Mouse (Mus musculus): Measurements from ENCODE around the gene 4933428G20Rik. TPM values are rescaled to one million over a fixed set of nuclear protein-coding genes. Genes with fewer than 3 reads are reported as not detected.

4933428G20Rik gene
- polyA plus RNA-seq, 1 experiment from 2014 or later, result 1.3 TPM

GRCm38 (mm10) chr11:97448611-97449394 lies 51.3 kb downstream of the 4933428G20Rik start:
- peaks cover 35% of the 10 kb centered on the region for H3K4me1 ChIP-seq (ENCODE audit: control insufficient read depth, insufficient read depth, low read length)
- no peaks in the 10 kb centered on the region for H3K9me3 ChIP-seq (replicated peaks; ENCODE audit: control insufficient read depth, low read length, poor library complexity, severe bottlenecking)
- no peak overlapping the region for H3K27ac ChIP-seq (ENCODE audit: low read length)
- WGBS, result 89% methylated on average over 11 of the region's 11 CpGs
- no peak overlapping the region for H3K4me2 ChIP-seq (ENCODE audit: low read length)
- no peaks in the 10 kb centered on the region for H3K27me3 ChIP-seq (ENCODE audit: control insufficient read depth, insufficient read depth, low read depth, low read length)
- no peak overlapping the region for H3K9ac ChIP-seq (ENCODE audit: low read depth, low read length)
- H3K36me3 ChIP-seq (ENCODE audit: control insufficient read depth, insufficient read depth, low read length), result peaks cover 8% of the 10 kb centered on the region; the same call in 1 of the 2 replicates
- no peak overlapping the region for H3K4me3 ChIP-seq (ENCODE audit: low read depth, low read length)
- ATAC-seq, result no peak

DNA sequence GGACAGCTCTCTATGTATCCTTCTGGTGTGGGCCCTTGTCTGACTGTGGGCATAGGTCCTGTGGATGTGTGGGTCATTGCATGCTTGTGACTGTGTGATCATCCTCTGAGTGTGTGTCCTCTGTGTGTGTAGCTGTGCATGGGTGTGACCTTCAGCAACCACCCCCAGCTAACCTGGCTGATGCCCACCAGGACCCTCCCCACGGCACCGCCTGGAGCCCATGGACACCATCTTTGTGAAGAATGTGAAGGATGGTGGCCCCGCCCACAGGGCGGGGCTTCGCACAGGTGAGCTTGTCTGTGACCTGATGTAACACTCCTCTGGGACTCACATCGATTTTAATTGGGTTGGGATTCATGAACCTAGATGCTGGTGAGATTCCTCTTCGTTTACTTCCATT lies 52.2 kb downstream of the 4933428G20Rik start:
- ATAC-seq, result no peak
- Histone ChIP-seq H3K27ac (ENCODE audit: low read length) (no peak overlapping the region), H3K4me3 (ENCODE audit: low read depth, low read length) (no peak overlapping the region), H3K36me3 (ENCODE audit: control insufficient read depth, insufficient read depth, low read length) (peaks cover 8% of the 10 kb centered on the region; the same call in 1 of the 2 replicates), H3K9ac (ENCODE audit: low read depth, low read length) (no peak overlapping the region), H3K27me3 (ENCODE audit: control insufficient read depth, insufficient read depth, low read depth, low read length) (no peaks in the 10 kb centered on the region), H3K9me3 (replicated peaks; ENCODE audit: control insufficient read depth, low read length, poor library complexity, severe bottlenecking) (no peaks in the 10 kb centered on the region), H3K4me1 (ENCODE audit: control insufficient read depth, insufficient read depth, low read length) (peaks cover 31% of the 10 kb centered on the region), H3K4me2 (ENCODE audit: low read length) (no peak overlapping the region)
- WGBS, result 80% methylated on average over 7 of the region's 7 CpGs

DNA sequence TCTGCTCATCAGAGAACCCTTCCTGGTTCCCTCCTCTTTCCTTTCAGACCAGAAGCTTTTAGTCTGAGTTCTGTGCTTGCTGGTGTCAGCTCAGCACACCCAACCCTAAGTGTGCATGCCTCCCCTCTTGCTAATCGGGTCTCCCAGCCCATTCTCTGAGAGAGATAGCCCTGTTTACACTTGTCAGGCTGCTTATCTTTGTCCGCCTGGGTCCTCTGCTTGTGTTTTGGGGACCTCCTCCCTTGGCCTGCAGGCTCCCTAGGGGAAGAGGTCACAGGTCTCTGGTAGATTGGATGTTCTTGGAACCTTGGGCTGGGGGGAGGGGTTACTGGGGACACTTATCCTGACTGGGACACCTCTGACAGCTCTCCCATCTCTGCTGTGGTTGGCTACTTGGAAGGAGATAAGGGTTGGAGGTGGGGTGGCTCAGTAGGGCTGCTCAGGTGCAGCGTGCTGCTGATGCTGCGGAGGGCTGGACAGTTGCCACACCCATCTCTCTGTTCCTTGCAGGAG lies 54.1 kb downstream of the 4933428G20Rik start:
- H3K4me2 ChIP-seq (ENCODE audit: low read length), result no peak overlapping the region
- peaks cover 25% of the 10 kb centered on the region for H3K4me1 ChIP-seq (ENCODE audit: control insufficient read depth, insufficient read depth, low read length)
- H3K36me3 ChIP-seq (ENCODE audit: control insufficient read depth, insufficient read depth, low read length), result 0 out of 2 replicates have a peak, but pooled peaks cover 2% of the 10 kb centered on the region
- 67% methylated on average over 4 of the region's 4 CpGs for WGBS
- peaks cover 3% of the 10 kb centered on the region; the same call in 1 of the 2 replicates for H3K27me3 ChIP-seq (ENCODE audit: control insufficient read depth, insufficient read depth, low read depth, low read length)
- no peak overlapping the region for H3K27ac ChIP-seq (ENCODE audit: low read length)
- H3K4me3 ChIP-seq (ENCODE audit: low read depth, low read length), result no peak overlapping the region
- H3K9ac ChIP-seq (ENCODE audit: low read depth, low read length), result no peak overlapping the region
- no peak for ATAC-seq
- no peaks in the 10 kb centered on the region for H3K9me3 ChIP-seq (replicated peaks; ENCODE audit: control insufficient read depth, low read length, poor library complexity, severe bottlenecking)

- H3K4me1 ChIP-seq (ENCODE audit: control insufficient read depth, insufficient read depth, low read length), result peaks cover 21% of the 10 kb centered on the region
- no peak overlapping the region for H3K9ac ChIP-seq (ENCODE audit: low read depth, low read length)
- H3K36me3 ChIP-seq (ENCODE audit: control insufficient read depth, insufficient read depth, low read length), result 0 out of 2 replicates have a peak, but pooled peaks cover 2% of the 10 kb centered on the region
- no peak overlapping the region for H3K4me2 ChIP-seq (ENCODE audit: low read length)
- H3K4me3 ChIP-seq (ENCODE audit: low read depth, low read length), result no peak overlapping the region
- no peak overlapping the region for H3K27ac ChIP-seq (ENCODE audit: low read length)
- ATAC-seq, result no peak
- peaks cover 3% of the 10 kb centered on the region; the same call in 1 of the 2 replicates for H3K27me3 ChIP-seq (ENCODE audit: control insufficient read depth, insufficient read depth, low read depth, low read length)
- no peaks in the 10 kb centered on the region for H3K9me3 ChIP-seq (replicated peaks; ENCODE audit: control insufficient read depth, low read length, poor library complexity, severe bottlenecking)
- 75% methylated on average over 6 of the region's 6 CpGs for WGBS
Measured at GRCm38 (mm10) chr11:97445596-97445995, 54.5 kb downstream of the 4933428G20Rik start.

DNA sequence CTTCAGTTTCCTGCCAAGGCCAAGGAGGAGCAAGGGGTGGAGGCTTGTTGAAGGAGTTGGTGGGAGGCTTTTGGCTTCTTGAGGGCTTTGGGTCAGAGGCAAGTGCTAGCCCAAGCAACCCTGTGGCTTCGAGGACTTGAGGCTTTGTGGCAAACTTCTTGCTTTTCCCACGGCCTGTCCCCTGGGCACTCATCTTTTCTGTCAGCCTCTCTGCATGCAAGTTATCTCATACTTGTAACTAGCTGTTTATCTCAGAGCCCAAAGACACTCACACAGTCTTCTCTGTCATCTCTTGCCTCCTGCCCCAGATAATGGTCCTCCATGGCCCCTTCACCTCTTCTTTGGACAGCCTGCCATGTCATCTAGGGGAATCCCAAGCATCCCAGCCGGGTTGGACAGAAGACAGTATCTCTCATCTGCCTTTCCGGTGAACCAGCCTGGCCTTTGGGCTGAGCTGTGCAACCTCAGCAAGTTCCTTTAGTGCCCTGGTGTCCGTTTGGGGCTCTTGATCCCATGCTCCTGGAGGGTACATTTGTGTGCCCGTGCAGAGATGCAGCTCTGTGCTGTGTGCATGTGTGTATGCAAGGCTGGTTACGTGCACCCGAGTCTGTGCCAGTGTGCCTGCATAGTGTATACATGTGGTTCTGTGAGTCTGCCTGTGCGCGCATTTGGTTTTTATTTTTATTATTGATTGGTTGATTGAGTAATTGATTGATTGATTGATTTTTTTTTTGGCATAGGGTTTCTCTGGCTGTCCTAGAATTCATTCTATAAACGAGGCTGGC lies 57.1 kb downstream of the 4933428G20Rik start:
- Histone ChIP-seq H3K9ac (ENCODE audit: low read depth, low read length) (no peak overlapping the region), H3K27ac (ENCODE audit: low read length) (no peak overlapping the region), H3K9me3 (replicated peaks; ENCODE audit: control insufficient read depth, low read length, poor library complexity, severe bottlenecking) (no peaks in the 10 kb centered on the region), H3K4me2 (ENCODE audit: low read length) (no peak overlapping the region), H3K27me3 (ENCODE audit: control insufficient read depth, insufficient read depth, low read depth, low read length) (peaks cover 17% of the 10 kb centered on the region), H3K36me3 (ENCODE audit: control insufficient read depth, insufficient read depth, low read length) (no peaks in the 10 kb centered on the region), H3K4me3 (ENCODE audit: low read depth, low read length) (no peak overlapping the region), H3K4me1 (ENCODE audit: control insufficient read depth, insufficient read depth, low read length) (peaks cover 20% of the 10 kb centered on the region)
- WGBS, result 85% methylated on average over 11 of the region's 11 CpGs
- ATAC-seq, result no peak

DNA sequence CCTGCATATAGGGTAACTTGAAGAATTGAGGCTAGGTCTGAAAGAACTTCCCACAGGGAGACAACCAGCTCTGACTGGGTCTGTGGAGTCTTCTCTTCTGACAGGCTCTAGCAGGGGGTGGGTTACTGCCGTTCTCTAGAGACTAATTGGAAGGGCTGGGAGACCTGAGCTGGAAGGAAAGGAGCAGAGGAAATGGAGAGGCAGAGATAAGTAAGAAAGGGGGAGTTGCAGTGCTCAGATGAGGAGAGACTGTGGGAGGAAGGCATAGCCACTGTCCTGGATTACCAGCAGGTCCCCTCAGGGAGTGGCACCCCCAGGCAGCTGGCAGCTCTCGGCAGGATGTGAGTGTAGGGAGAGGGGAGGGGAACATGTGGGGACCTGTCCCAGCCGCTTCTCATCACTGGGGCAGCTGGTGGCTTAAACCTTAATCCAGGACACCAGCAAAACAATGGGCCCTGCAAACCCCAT lies 58.4 kb downstream of the 4933428G20Rik start:
- peaks cover 20% of the 10 kb centered on the region for H3K4me1 ChIP-seq (ENCODE audit: control insufficient read depth, insufficient read depth, low read length)
- no peak overlapping the region for H3K4me3 ChIP-seq (ENCODE audit: low read depth, low read length)
- H3K4me2 ChIP-seq (ENCODE audit: low read length), result peak overlapping the region; percentile 16
- 6% methylated on average over 3 of the region's 3 CpGs for WGBS
- no peak overlapping the region for H3K27ac ChIP-seq (ENCODE audit: low read length)
- H3K9ac ChIP-seq (ENCODE audit: low read depth, low read length), result no peak overlapping the region
- H3K9me3 ChIP-seq (replicated peaks; ENCODE audit: control insufficient read depth, low read length, poor library complexity, severe bottlenecking), result no peaks in the 10 kb centered on the region
- no peaks in the 10 kb centered on the region for H3K36me3 ChIP-seq (ENCODE audit: control insufficient read depth, insufficient read depth, low read length)
- H3K27me3 ChIP-seq (ENCODE audit: control insufficient read depth, insufficient read depth, low read depth, low read length), result peaks cover 17% of the 10 kb centered on the region
- ATAC-seq, result no peak

GRCm38 (mm10) chr11:97441036-97441657 lies 59.0 kb downstream of the 4933428G20Rik start:
- H3K9ac ChIP-seq (ENCODE audit: low read depth, low read length), result no peak overlapping the region
- H3K36me3 ChIP-seq (ENCODE audit: control insufficient read depth, insufficient read depth, low read length), result no peaks in the 10 kb centered on the region
- no peak overlapping the region for H3K27ac ChIP-seq (ENCODE audit: low read length)
- no peak for ATAC-seq
- peaks cover 20% of the 10 kb centered on the region for H3K4me1 ChIP-seq (ENCODE audit: control insufficient read depth, insufficient read depth, low read length)
- H3K4me2 ChIP-seq (ENCODE audit: low read length), result peak overlapping the region; percentile 14; the same call in 1 of the 2 replicates
- H3K27me3 ChIP-seq (ENCODE audit: control insufficient read depth, insufficient read depth, low read depth, low read length), result peaks cover 17% of the 10 kb centered on the region
- no peak overlapping the region for H3K4me3 ChIP-seq (ENCODE audit: low read depth, low read length)
- 50% methylated on average over 15 of the region's 15 CpGs for WGBS
- no peaks in the 10 kb centered on the region for H3K9me3 ChIP-seq (replicated peaks; ENCODE audit: control insufficient read depth, low read length, poor library complexity, severe bottlenecking)

Data from midbrain, embryonic 16.5 days (tissue).